Mouse (Mus musculus): ENCODE data around the gene Hoxc5.
A peak's percentile ranks its signal among the peaks of the same experiment; 100 is the strongest.

Gene Hoxc5

GRCm38 (mm10) chr15:103038701-103039480, 71.6 kb downstream of the Hoxc5 start:
- DNase-seq, result no peak

DNA sequence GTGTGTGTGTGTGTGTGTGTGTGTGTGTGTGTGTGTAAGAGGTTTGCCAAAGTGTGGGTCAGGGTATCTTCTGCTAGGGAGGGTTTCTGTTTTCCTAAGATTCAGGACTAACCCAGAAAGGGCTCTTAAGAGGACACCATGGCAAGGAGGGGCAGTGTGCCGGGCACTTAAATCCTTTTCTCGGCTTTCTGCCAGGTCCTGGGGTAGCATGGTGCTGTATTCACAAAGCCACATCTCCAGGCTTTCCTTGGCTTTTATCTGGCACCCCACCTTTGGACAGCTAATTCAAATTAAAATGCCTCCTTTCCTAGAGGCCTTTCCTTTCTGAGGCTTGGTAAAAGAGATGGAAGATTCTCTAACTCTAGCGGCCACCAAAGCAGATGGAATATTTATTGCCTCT, 72.4 kb downstream of the Hoxc5 start:
- DNase-seq, result no peak

DNA sequence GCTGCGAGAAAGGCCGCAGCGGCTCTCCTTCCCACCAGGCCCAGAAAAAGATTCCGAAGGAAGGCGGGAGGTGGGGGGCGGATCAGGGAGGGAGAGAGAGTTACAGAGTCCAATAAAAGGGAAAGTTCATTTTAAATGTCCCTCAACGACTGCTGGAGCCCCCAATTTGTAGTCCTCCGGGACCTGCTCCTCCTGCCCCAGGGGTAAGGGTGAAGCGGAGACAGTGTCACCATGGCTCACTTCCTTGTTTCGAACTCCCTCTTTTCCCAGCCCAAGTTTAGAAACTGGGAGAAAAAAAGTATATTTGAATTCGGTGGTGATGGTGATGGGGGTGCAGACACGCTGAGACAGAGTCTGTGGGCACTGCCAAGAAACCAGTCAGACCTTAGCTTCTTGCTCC, 73.4 kb downstream of the Hoxc5 start:
- no peak for DNase-seq

DNA sequence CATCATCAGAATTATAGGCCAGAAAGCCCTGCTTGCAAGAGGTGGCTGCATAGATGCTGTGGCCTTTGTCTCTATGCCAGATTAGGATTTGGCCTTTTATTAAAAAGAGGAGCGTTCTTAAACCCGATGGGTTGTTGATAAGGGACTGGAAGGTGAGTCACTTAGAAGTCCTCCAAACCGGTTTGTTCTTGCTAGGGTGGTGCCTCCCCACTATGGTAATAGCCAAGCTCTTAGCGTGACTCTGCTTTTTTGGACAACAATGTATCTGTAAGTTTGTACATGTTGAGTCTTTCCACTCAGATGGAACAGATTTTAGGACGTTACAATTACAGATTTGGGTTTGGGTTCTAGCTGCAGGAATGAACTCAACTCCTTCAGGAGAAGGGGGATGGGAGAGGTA, 74.4 kb downstream of the Hoxc5 start:
- DNase-seq, result no peak

- DNase-seq, result no peak
Observed at GRCm38 (mm10) chr15:103042209-103042608, 75.0 kb downstream of the Hoxc5 start.

DNA sequence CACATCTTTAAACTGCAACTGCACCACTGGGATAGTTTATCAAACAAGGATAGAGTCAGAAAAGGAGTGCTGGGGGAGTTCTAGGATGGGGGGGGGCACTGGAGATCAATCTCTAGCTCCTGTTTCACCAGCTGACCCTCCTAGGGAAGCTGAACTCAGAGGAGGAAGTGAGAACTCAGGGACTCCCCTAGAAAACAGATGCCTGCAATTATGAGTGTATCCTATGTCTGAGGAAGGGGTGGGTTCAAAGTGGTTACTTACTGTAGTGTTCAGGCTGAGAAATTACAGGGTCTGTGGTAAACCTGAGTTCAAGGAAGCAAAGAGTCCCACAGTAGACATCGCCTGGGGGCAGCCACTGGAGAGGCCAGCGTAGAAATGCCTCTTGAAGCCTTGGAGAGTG, 84.4 kb downstream of the Hoxc5 start:
- DNase-seq, result no peak

DNA sequence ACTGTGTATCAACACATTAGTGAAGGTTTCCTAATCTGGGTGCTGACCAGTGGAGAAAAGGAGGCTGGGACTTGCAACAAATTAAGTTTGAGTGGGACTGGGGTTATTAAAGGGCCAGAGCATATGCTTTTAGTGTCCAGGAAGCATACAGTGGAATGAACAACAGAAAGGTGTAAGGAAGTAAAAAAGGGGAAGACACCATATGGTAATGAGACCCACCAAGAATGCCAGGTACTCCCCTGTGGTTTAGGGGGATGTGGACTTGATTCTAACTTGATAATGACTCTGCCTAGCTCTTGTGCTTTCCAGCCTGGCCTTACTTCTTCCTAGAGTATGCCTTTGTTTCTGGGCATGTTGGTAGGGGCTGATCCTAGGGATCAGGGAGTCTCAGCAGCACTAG, 86.0 kb downstream of the Hoxc5 start:
- no peak for DNase-seq

- no peak for DNase-seq
Observed at GRCm38 (mm10) chr15:103056396-103056795, 89.2 kb downstream of the Hoxc5 start.

- DNase-seq, result no peak
Observed at GRCm38 (mm10) chr15:103058715-103059114, 91.5 kb downstream of the Hoxc5 start.

DNA sequence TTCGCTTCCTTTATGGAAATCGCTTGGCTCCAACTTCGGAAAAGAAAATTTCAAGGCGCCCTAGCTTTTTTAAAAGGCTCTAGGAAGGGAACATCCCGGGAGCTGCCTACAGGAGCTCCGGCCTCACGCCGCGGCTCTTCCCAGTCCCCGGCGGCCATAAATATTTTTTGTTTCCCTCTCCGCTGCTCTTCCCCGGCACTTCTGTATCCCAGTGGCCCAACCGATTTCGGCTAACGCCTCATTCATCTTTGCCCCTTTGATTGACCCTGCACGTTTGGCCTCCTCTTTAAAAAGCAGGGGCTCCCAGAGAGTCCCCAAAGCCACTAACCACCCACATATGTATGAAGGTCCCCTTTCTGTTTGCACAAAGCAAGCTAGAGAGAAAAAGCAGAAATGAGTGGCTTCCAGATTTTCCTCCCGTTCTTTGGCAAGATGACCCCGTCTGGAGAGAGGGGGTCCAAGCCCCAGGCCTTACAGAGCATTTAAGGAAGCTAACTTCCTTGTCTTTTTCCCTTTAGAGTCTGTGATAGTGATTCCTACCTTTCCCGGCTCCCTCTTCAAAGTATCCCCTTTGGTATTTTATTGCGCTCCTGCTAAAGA, 92.2 kb downstream of the Hoxc5 start:
- no peak for DNase-seq

- no peak for DNase-seq
Observed at GRCm38 (mm10) chr15:103060021-103060340, 92.7 kb downstream of the Hoxc5 start.

DNA sequence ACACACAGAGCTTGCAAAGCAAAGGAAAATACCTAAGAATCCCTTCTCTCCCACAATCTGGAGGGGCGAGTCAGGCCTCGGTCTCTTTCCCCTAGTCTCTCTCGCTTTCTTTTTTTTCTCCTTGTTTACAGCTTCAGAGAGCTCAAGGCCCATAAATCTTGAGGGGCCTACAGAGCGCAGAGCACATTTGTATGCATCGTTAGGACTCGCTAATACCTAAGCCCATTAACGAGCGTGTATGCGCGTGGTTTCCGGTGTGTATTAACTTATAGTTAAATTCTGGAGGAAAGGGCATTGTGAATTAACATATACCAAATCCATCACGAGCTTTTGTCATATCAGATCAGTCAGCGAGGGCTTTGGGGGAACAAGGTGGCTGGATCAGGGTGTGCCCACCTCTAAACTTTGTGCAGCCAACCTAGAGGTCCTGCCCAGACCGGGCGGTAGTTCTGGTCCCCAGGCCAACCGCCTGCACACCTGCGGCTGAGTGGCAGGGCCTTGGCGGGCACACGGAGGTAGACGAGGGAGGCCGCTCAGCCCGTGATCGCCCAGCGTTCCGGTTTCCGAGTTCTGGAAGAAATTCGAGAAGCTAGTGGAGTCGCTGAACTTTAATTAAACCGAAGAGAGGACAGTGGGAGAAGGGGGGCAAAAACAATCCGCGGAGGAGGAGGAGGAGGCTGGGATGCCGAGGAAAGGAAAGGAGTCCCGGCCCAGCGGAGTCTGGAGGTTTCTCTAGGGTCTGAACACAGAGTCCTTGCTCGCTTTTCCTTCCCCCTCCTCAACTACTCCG, 93.3 kb downstream of the Hoxc5 start:
- DNase-seq, result peak; percentile 7

GRCm38 (mm10) chr15:103061131-103061825, 94.0 kb downstream of the Hoxc5 start:
- no peak for DNase-seq

GRCm38 (mm10) chr15:103061988-103062387, 94.7 kb downstream of the Hoxc5 start:
- no peak for DNase-seq

DNA sequence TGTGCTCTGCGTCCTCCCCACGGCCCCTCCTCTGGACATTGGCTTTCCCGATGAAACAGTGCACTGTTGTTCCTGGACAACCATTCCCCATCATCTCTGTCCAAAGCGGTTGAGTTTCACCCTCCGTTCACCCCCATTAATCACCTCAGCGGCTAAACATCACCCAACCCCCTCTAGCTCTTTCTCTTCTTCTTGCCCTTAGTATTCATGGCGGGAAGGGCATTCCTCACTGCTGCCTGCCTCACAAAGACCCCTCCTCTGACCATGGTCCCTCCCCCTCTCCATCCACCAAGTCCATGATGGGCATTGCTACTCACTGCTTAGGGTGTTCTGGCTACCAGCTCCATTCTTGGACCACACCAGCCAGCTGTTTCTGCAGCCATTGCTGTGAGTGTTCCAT, 98.4 kb downstream of the Hoxc5 start:
- DNase-seq, result no peak
